Mouse (Mus musculus) gastrocnemius, adult 18-20 months (tissue): ENCODE measurements at regions not wholly inside any gene's neighbourhood (a gene's known extent, or its start where the extent isn't known, plus 50 kb on each side); places are given as distances from the start of the nearest gene placed in this dataset.

Source experiments
- DNase-seq: peaks from one replicate; pipeline ENCODE4 v3.0.0; 2021; ENCODE audit warnings: low spot score

DNA sequence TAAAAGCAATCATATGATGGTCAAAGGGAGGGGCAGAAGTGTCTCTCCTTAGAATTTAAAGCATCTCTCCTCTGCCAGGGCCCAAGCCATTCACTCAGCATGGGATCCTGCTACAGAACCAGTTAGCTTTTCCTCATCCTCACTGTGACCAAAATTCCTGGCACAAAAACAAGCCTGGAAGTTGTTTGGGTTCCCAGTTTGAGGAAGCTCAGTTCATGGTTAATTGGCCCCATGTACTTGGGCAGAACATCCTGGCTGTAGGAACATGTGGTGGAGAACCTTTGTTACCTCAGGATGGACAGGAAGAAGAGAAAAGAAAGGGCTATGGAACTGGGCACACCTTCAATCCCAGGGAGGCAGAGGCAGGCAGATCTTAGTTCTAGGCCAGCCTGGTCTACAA is 52.4 kb upstream of the Mfge8 start:
- no peak for DNase-seq

DNA sequence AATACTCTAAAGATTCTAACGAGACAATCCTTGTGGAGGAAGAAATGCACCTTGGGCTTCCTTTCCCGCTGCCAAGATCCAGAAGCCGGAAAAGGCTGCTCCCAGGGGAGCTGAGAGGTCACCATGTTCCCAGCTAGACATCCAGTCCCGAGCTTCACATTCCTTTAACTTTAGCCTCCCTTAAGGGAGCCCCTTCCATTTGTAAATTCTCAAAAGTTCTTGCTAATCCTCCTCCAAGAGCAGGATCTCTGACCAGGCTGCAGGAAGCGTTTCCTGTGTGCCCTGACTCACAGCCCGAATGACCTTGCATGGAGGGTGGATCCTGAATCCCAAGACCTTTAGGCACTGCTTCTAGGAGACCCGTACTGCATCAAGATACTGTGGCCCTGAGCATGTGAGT is 53.5 kb upstream of the Mfge8 start:
- peak; percentile 33 for DNase-seq

DNA sequence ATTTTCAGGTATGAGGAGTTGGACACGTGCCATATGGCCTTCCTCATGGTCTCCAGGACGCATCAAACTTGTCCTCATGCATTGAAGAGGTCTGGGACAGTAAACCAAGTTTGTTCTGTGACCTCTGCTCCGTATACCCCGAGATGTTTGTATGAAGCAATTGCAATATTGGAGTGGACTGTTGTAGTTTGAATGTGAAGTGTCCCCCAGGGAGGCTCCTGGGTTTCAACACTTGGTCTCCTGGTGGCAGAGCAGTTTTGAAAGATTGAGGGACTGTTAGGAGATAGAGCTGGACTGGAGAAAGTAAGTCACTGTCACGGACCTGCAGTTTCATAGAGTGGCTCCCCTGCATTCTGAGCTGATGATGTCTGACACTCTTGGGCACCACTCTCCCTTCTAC is 54.6 kb upstream of the Mfge8 start:
- DNase-seq, result no peak

DNA sequence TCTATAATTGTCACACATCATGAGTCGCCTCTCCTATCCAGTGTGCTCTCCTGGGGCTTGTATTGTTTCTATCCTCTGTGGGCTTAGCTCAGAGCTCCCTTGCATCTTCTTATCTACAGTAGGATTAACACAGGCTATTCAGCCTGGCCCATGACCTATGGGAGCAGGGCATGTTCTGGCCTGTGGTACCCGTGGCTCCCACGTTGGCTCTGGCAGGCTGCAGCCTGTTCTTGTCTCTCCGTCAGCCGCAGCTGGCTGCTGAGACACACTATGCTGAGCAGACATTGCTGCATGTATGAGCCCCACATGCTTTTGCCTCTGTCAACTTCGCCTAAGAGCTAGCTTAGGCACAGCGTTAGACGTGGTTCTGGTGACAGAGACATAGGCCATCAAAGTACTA is 58.3 kb upstream of the Mfge8 start:
- no peak for DNase-seq

DNA sequence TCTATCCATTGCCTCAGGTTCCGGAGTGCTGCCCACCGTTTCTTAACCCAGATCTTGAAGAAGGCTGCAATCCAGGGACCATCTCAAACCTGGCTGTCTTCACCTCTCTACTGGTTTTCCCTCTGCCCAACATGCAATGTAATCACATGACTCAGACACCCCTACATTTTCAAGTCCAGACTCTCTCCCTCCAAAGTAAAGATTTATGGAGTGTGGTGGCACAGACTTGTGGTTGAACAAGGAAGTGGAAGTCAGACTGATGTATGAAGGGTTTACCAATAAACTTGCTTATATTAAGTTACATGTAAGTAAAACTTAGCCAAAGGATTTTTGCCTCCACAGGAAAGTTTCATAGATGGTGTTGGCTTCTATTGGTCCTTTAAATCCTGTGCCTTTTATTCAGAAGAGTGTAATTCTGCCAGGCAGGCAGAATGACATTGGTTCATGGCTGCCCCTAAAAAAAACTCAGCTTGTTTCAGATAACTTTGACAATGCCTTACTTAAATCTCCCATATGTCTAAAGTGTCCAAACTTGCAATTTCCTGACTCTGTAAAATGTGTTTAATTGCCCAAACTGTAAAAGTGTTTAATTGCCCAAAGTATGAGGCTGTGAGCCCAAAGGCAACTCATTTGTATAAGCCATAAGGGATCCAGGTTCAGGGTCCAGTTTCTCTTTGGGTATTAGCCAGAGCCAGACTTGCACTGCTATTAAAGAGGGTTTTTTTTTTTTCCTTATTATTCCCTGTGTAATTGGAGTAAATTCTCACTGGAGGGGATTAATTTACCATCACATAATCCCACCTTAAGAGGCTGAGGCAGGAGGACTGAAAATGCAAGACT is 61.7 kb upstream of the Mfge8 start:
- DNase-seq, result no peak

DNA sequence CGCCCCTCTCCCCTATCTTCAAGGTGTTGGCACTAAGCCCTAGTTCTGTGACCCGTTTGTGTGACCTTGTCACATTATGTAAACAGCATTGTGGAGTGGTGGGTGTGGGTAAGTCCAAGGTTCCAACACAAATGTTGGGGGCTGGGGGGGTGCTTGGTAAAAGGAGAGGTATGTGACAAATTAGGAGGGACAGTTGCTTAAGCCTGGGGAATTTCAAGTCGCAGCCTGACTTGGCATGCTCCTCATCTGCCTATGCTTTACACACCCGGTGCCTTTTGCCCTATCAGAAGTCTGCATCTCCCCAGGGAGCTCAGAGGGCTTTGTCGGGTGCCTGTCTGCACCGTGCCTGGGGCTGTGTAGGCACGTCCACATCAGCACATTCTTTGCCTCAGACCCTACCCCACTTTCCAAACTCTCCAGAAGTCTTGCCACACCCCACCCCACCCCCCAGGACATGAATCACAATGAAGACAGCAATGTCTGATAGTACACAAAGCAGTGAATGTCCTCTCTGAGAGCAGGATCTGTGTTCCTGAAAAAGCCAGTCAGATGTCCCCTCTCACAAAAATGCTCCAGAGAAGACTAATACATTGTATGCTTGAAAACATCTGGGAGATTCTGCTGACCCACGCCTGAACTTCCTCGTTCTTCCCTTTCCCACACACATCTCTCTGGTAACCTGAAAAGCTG is 61.6 kb upstream of the Abhd2 start:
- no peak for DNase-seq

DNA sequence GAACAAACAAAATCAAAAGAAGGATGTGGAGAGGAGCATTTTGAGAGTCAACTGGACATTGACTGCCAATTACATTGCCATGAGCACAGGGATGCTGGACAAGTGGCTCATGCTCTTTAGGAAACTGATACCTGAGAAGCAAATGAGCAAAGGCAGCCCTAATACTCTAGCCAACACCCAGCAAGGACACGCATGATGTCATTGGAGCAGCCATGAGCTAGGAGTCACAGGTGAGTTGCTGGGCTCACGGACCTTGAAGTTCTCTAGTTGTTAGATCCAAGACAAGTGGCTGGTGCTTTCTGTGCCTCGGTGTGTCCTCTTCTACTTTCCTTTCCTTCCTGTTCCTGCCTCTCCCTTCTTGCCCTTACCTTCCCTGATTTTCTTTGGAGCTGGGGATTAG is 60.8 kb upstream of the Abhd2 start:
- DNase-seq, result no peak

DNA sequence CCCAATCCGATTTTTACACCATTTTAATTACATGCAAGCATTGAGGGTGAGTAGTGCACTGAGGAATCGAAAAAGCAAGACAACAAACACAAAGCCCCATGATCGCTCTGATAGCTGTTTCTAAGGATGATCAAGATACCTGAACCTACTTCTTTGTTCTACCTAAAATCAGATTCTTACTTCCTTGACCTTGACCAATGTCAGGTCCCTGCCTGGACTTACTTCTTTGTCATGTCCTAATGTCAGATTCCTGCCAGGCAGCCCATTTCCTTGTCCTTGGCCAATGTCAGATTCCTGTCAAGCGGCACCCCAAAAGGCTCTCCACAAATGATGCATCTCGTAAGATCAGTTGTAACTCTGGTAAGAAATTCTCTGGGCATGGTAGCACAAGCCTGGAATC is 58.0 kb upstream of the Abhd2 start:
- DNase-seq, result no peak

DNA sequence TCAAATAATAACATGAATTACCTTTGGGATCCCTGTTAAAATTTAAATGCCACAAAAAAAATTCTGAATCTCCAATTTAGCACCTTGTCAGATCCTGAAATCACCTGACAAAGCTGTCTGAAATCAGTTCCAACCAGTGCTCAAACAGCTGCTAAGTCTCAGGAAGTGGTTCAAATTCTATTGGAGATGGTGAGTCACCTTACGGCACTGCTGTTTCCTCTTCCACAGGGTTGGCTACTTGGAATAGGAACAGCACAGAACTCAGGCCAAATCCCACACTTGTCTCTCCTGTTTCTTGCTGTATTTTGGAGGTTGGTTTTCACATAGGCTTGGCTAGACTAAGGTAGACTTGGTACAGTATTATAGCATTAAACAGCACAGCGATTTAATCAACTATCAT is 55.8 kb upstream of the Abhd2 start:
- DNase-seq, result no peak

DNA sequence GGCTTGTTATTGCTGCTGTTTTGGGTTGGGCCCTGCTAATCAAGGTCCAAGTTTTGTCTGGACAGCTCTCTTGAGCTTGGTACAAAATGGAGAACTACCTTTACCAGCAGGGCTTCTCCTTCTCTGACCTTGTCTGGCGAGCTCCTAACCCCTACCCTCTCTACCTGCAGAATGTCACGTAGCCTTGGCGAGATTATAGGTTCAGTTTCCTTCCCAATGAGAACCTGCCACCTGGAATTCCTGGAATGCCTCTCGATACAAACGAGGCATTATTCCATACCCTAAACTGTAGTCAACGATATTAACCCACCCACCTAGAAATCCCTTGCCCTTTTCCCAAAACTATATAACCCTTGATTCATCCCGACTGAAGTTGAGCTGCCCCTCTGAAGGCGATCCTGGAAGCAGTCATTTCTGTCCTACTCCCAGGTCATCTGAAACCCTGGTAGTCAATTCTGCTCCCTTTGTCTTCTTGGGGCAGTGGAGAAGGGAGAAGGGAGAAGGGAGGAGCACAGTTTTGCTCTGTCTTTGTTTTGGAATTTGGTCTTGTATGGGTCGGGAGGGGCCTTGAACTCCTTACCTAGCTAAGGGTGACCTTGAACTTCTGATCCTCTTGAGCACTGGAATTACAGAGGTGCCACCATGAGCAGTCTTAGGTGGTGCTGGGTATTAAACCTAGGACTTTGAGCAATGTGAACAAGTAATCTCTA is 50.2 kb upstream of the Abhd2 start:
- DNase-seq, result no peak
